Mouse (Mus musculus): ENCODE measurements around the gene Acer3. TPM values are rescaled to one million over a fixed set of nuclear protein-coding genes. Genes with fewer than 3 reads are reported as not detected.

Acer3 gene
- total RNA-seq, 1 experiment = 26.2 TPM

- H3K9ac ChIP-seq (ENCODE audit: insufficient read depth, low read depth, low read length, poor library complexity, severe bottlenecking) = no peak overlapping the region
- H3K36me3 ChIP-seq (ENCODE audit: control insufficient read depth, insufficient read depth, low read length, poor library complexity, severe bottlenecking) = no peaks in the 10 kb centered on the region
- H3K9me3 ChIP-seq (ENCODE audit: control insufficient read depth, insufficient read depth, low read depth, low read length) = no peaks in the 10 kb centered on the region
- DNase-seq (ENCODE audit: low read depth, low spot score) = no peak
- no peak overlapping the region for H3K4me3 ChIP-seq (ENCODE audit: insufficient read depth in 1 of 2, low read depth in 1 of 2, low read length in 2 of 2, poor library complexity in 1 of 2, severe bottlenecking in 1 of 2)
- in situ Hi-C loops (cut with MboI; ENCODE audit: low sequenced_read_pairs in 2 of 2, unreplicated experiment in 2 of 2) = no loop called here
- H3K27ac ChIP-seq (ENCODE audit: insufficient read depth, low read depth, low read length, poor library complexity, severe bottlenecking) = no peak overlapping the region
- H3K4me1 ChIP-seq (ENCODE audit: control insufficient read depth in 2 of 2, insufficient read depth in 2 of 2, low read length in 2 of 2, poor library complexity in 1 of 2) = no peaks in the 10 kb centered on the region
- TF ChIP-seq MAFK (IDR thresholded peaks at IDR 0.05; ENCODE audit: insufficient read depth, low read depth, low read length) = no peak
- no peak for TF ChIP-seq HCFC1 (IDR thresholded peaks at IDR 0.05; ENCODE audit: borderline replicate concordance, insufficient read depth, low read length)
- no peak for TF ChIP-seq ZNF384 (IDR thresholded peaks at IDR 0.05; ENCODE audit: low read depth, low read length)
- no peak for TF ChIP-seq CHD2 (IDR thresholded peaks at IDR 0.05; ENCODE audit: low read depth, low read length)
- no peak for TF ChIP-seq ZC3H11A (IDR thresholded peaks at IDR 0.05; ENCODE audit: borderline replicate concordance, low read depth, low read length)
Measured at GRCm38 (mm10) chr7:98236686-98237359, 84.2 kb downstream of the Acer3 start.

GRCm38 (mm10) chr7:98223796-98224195 lies 97.2 kb downstream of the Acer3 start:
- Histone ChIP-seq H3K4me3 (ENCODE audit: insufficient read depth in 1 of 2, low read depth in 1 of 2, low read length in 2 of 2, poor library complexity in 1 of 2, severe bottlenecking in 1 of 2) (no peak overlapping the region), H3K27ac (ENCODE audit: insufficient read depth, low read depth, low read length, poor library complexity, severe bottlenecking) (no peak overlapping the region), H3K36me3 (ENCODE audit: control insufficient read depth, insufficient read depth, low read length, poor library complexity, severe bottlenecking) (no peaks in the 10 kb centered on the region), H3K9me3 (ENCODE audit: control insufficient read depth, insufficient read depth, low read depth, low read length) (no peaks in the 10 kb centered on the region), H3K9ac (ENCODE audit: insufficient read depth, low read depth, low read length, poor library complexity, severe bottlenecking) (no peak overlapping the region), H3K4me1 (ENCODE audit: control insufficient read depth in 2 of 2, insufficient read depth in 2 of 2, low read length in 2 of 2, poor library complexity in 1 of 2) (no peaks in the 10 kb centered on the region)
- DNase-seq (ENCODE audit: low read depth, low spot score) = no peak
- in situ Hi-C loops (cut with MboI; ENCODE audit: low sequenced_read_pairs in 2 of 2, unreplicated experiment in 2 of 2) = no loop called here
- TF ChIP-seq HCFC1 (IDR thresholded peaks at IDR 0.05; ENCODE audit: borderline replicate concordance, insufficient read depth, low read length) (no peak), MAFK (IDR thresholded peaks at IDR 0.05; ENCODE audit: insufficient read depth, low read depth, low read length) (no peak), ZC3H11A (IDR thresholded peaks at IDR 0.05; ENCODE audit: borderline replicate concordance, low read depth, low read length) (no peak), CHD2 (IDR thresholded peaks at IDR 0.05; ENCODE audit: low read depth, low read length) (no peak), ZNF384 (IDR thresholded peaks at IDR 0.05; ENCODE audit: low read depth, low read length) (no peak)

GRCm38 (mm10) chr7:98216713-98217112 lies 104.3 kb downstream of the Acer3 start:
- no peaks in the 10 kb centered on the region for H3K9me3 ChIP-seq (ENCODE audit: control insufficient read depth, insufficient read depth, low read depth, low read length)
- in situ Hi-C loops (cut with MboI; ENCODE audit: low sequenced_read_pairs in 2 of 2, unreplicated experiment in 2 of 2) = no loop called here
- TF ChIP-seq ZNF384 (IDR thresholded peaks at IDR 0.05; ENCODE audit: low read depth, low read length) (no peak), ZC3H11A (IDR thresholded peaks at IDR 0.05; ENCODE audit: borderline replicate concordance, low read depth, low read length) (no peak), HCFC1 (IDR thresholded peaks at IDR 0.05; ENCODE audit: borderline replicate concordance, insufficient read depth, low read length) (no peak), CHD2 (IDR thresholded peaks at IDR 0.05; ENCODE audit: low read depth, low read length) (no peak), MAFK (IDR thresholded peaks at IDR 0.05; ENCODE audit: insufficient read depth, low read depth, low read length) (no peak)
- no peaks in the 10 kb centered on the region; the same call in 1 of the 2 replicates for H3K36me3 ChIP-seq (ENCODE audit: control insufficient read depth, insufficient read depth, low read length, poor library complexity, severe bottlenecking)
- no peak for DNase-seq (ENCODE audit: low read depth, low spot score)
- no peak overlapping the region for H3K4me3 ChIP-seq (ENCODE audit: insufficient read depth in 1 of 2, low read depth in 1 of 2, low read length in 2 of 2, poor library complexity in 1 of 2, severe bottlenecking in 1 of 2)
- H3K9ac ChIP-seq (ENCODE audit: insufficient read depth, low read depth, low read length, poor library complexity, severe bottlenecking) = no peak overlapping the region
- no peak overlapping the region for H3K27ac ChIP-seq (ENCODE audit: insufficient read depth, low read depth, low read length, poor library complexity, severe bottlenecking)
- no peaks in the 10 kb centered on the region for H3K4me1 ChIP-seq (ENCODE audit: control insufficient read depth in 2 of 2, insufficient read depth in 2 of 2, low read length in 2 of 2, poor library complexity in 1 of 2)

- H3K36me3 ChIP-seq (ENCODE audit: control insufficient read depth, insufficient read depth, low read length, poor library complexity, severe bottlenecking) = no peaks in the 10 kb centered on the region
- H3K4me1 ChIP-seq (ENCODE audit: control insufficient read depth in 2 of 2, insufficient read depth in 2 of 2, low read length in 2 of 2, poor library complexity in 1 of 2) = no peaks in the 10 kb centered on the region
- no peak overlapping the region for H3K9ac ChIP-seq (ENCODE audit: insufficient read depth, low read depth, low read length, poor library complexity, severe bottlenecking)
- no peaks in the 10 kb centered on the region for H3K9me3 ChIP-seq (ENCODE audit: control insufficient read depth, insufficient read depth, low read depth, low read length)
- in situ Hi-C loops (cut with MboI; ENCODE audit: low sequenced_read_pairs in 2 of 2, unreplicated experiment in 2 of 2) = no loop called here
- DNase-seq (ENCODE audit: low read depth, low spot score) = no peak
- no peak for TF ChIP-seq HCFC1 (IDR thresholded peaks at IDR 0.05; ENCODE audit: borderline replicate concordance, insufficient read depth, low read length)
- no peak overlapping the region for H3K27ac ChIP-seq (ENCODE audit: insufficient read depth, low read depth, low read length, poor library complexity, severe bottlenecking)
- H3K4me3 ChIP-seq (ENCODE audit: insufficient read depth in 1 of 2, low read depth in 1 of 2, low read length in 2 of 2, poor library complexity in 1 of 2, severe bottlenecking in 1 of 2) = no peak overlapping the region
Measured at GRCm38 (mm10) chr7:98202946-98203345, 118.1 kb downstream of the Acer3 start.

Measured in ES-E14 (cell line).